Mouse (Mus musculus): ENCODE data around the gene Dop1b. TPM values are rescaled to one million over a fixed set of nuclear protein-coding genes. Genes with fewer than 3 reads are reported as not detected.
"Not testable (repeated sequence)": the region's sequence is repeated elsewhere in the genome, so short reads cannot be mapped to it uniquely, and the experiment has no call there.

The Dop1b gene
- polyA plus RNA-seq (2016; fragmentation: Nextera tagmentation; extraction: Ambion mirVana), result 8.4 and 9.1 TPM in 2 replicates

GRCm38 (mm10) chr16:93711411-93712188, at the start of gene Dop1b:
TSS of gene Dop1b (plus strand) at chr16:93711904.
- Histone ChIP-seq H3K27me3 (replicated peaks; ENCODE audit: low read depth, poor library complexity, severe bottlenecking) (peaks cover 45% of the 10 kb centered on the region), H3K36me3 (replicated peaks) (no peaks in the 10 kb centered on the region), H3K27ac (replicated peaks) (peak within 1 kb of the TSS; percentile 83), H3K9me3 (no peaks in the 10 kb centered on the region), H3K4me3 (peak within 1 kb of the TSS; percentile 82), H3K4me1 (peaks cover 23% of the 10 kb centered on the region)
- WGBS, result 1% methylated on average over 77 of the region's 77 CpGs
- DNase-seq (ENCODE audit: low spot score), result peak; percentile 100

- H3K9me3 ChIP-seq, result peaks cover 23% of the 10 kb centered on the region
- no peaks in the 10 kb centered on the region for H3K4me1 ChIP-seq
- no peak overlapping the region for H3K4me3 ChIP-seq
- no peaks in the 10 kb centered on the region for H3K27me3 ChIP-seq (replicated peaks; ENCODE audit: low read depth, poor library complexity, severe bottlenecking)
- no peak overlapping the region for H3K27ac ChIP-seq (replicated peaks)
- no peak for DNase-seq (ENCODE audit: low spot score)
- no peaks in the 10 kb centered on the region for H3K36me3 ChIP-seq (replicated peaks)
Measured at GRCm38 (mm10) chr16:93667976-93668375, 43.7 kb upstream of the Dop1b start.

DNA sequence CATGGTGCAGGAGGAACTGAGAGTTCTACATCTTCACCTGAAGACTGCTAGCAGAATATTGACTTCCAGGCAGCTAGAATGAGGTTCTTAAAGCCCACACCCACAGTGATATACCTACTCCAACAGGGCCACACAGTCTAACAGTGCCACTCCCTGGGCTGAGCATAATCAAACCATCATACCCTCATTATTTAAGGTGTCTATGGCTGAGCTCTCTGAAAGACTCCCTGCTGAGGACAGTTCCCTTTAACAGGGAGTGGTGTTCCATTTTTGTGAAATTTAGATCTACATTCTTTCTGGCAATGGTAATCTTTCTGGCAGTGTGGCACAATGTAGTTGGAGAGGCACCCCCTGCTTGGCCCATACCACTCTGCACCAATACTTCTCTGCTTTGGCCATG, 42.2 kb upstream of the Dop1b start:
- no peak for DNase-seq (ENCODE audit: low spot score)
- H3K27ac ChIP-seq (replicated peaks), result no peak overlapping the region
- H3K27me3 ChIP-seq (replicated peaks; ENCODE audit: low read depth, poor library complexity, severe bottlenecking), result no peaks in the 10 kb centered on the region
- peaks cover 17% of the 10 kb centered on the region for H3K9me3 ChIP-seq
- no peak overlapping the region for H3K4me3 ChIP-seq
- no peaks in the 10 kb centered on the region for H3K4me1 ChIP-seq
- H3K36me3 ChIP-seq (replicated peaks), result no peaks in the 10 kb centered on the region

- H3K4me1 ChIP-seq; DNase-seq (ENCODE audit: low spot score); H3K4me3 ChIP-seq; H3K27ac ChIP-seq (replicated peaks); H3K27me3 ChIP-seq (replicated peaks; ENCODE audit: low read depth, poor library complexity, severe bottlenecking); H3K36me3 ChIP-seq (replicated peaks): not testable (repeated sequence)
- peaks cover 17% of the 10 kb centered on the region for H3K9me3 ChIP-seq
- WGBS, result 43% methylated on average over 4 of the region's 4 CpGs
Measured at GRCm38 (mm10) chr16:93670466-93670865, 41.2 kb upstream of the Dop1b start.

DNA sequence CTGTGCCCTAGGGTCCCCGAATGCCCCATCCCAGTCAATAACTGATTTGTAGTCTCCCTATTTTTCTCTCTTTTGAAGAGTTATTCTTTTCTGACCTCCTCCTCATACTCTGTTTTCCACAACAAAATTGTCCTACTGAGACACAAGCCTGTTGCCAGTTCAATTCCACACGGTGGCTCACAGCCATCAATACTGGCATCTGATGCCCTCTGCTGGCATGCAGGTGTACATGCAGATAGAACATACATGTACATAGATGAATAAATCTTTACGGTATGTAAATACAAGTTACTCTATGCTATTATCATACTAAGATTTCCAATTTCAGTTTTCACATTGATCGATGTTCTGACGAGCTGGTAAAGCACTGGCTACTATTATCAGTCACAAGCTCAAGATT, 40.6 kb upstream of the Dop1b start:
- Histone ChIP-seq H3K4me1 (no peaks in the 10 kb centered on the region), H3K27me3 (replicated peaks; ENCODE audit: low read depth, poor library complexity, severe bottlenecking) (no peaks in the 10 kb centered on the region), H3K27ac (replicated peaks) (no peak overlapping the region), H3K9me3 (peaks cover 17% of the 10 kb centered on the region), H3K36me3 (replicated peaks) (no peaks in the 10 kb centered on the region), H3K4me3 (no peak overlapping the region)
- 88% methylated on average over 5 of the region's 5 CpGs for WGBS
- DNase-seq (ENCODE audit: low spot score), result no peak

GRCm38 (mm10) chr16:93676376-93676775, 35.3 kb upstream of the Dop1b start:
- no peak overlapping the region for H3K27ac ChIP-seq (replicated peaks)
- no peak for DNase-seq (ENCODE audit: low spot score)
- 83% methylated on average over 5 of the region's 5 CpGs for WGBS
- peaks cover 6% of the 10 kb centered on the region; the same call in 1 of the 2 replicates for H3K9me3 ChIP-seq
- no peaks in the 10 kb centered on the region for H3K36me3 ChIP-seq (replicated peaks)
- no peak overlapping the region for H3K4me3 ChIP-seq
- peaks cover 27% of the 10 kb centered on the region for H3K27me3 ChIP-seq (replicated peaks; ENCODE audit: low read depth, poor library complexity, severe bottlenecking)
- H3K4me1 ChIP-seq, result no peaks in the 10 kb centered on the region

- Histone ChIP-seq H3K36me3 (replicated peaks) (no peaks in the 10 kb centered on the region), H3K27me3 (replicated peaks; ENCODE audit: low read depth, poor library complexity, severe bottlenecking) (peaks cover 46% of the 10 kb centered on the region), H3K9me3 (peaks cover 6% of the 10 kb centered on the region; the same call in 1 of the 2 replicates), H3K4me1 (peaks cover 13% of the 10 kb centered on the region), H3K4me3 (no peak overlapping the region), H3K27ac (replicated peaks) (no peak overlapping the region)
- 83% methylated on average over 4 of the region's 4 CpGs for WGBS
- DNase-seq (ENCODE audit: low spot score), result no peak
Measured at GRCm38 (mm10) chr16:93678206-93678605, 33.5 kb upstream of the Dop1b start.

DNA sequence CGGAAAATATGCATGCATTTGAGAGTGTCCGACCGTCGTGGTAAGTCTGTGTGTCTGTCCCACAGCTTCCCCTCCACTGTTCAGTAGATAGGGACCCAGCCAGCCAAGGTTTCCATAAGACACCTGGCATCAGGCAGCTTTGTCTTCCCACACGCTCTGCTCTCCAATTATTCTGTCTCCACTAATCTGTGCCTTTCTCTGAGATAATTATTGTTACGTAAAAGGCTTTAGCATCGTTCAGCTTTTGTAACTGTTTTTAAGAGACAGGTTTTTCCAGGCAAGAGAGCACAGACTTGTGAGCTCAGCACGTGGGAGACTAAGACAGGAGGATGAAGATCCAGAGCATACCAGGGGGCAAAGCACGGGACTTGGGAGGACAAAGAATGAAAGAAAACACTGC, 32.5 kb upstream of the Dop1b start:
- peaks cover 6% of the 10 kb centered on the region; the same call in 1 of the 2 replicates for H3K9me3 ChIP-seq
- no peak for DNase-seq (ENCODE audit: low spot score)

DNA sequence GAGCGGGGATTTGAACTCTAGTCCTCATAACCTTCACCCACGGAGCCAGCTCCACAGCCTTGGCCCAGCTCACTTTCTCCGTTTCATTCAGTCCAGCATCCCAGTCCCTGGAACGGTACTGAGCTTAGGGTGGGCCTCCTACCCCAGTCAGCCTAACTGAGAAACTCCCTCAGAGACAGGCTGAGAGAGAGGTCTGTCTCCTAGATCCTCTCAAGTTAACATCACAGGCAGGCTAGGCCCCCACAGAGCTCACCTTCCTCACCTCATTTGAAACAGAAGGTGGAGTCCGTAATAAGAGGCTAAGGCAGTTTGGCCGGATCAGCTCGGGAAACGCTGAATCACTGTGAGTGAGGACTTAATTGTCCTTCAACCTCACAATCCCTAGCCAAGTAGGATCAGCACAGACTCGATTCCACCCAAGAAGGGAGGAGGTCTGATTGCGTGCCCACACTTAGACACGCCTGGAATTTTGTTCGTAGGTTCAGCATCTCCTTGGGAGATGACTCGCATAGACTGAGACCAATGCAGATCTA, 29.5 kb upstream of the Dop1b start:
- no peak for DNase-seq (ENCODE audit: low spot score)
- peaks cover 3% of the 10 kb centered on the region; the same call in 1 of the 2 replicates for H3K9me3 ChIP-seq
- peaks cover 24% of the 10 kb centered on the region for H3K4me1 ChIP-seq
- peaks cover 74% of the 10 kb centered on the region for H3K27me3 ChIP-seq (replicated peaks; ENCODE audit: low read depth, poor library complexity, severe bottlenecking)
- H3K36me3 ChIP-seq (replicated peaks), result no peaks in the 10 kb centered on the region
- 26% methylated on average over 13 of the region's 13 CpGs for WGBS
- H3K27ac ChIP-seq (replicated peaks), result no peak overlapping the region
- H3K4me3 ChIP-seq, result peak overlapping the region; percentile 61

More for the DNA sequence above, 32.5 kb upstream of the Dop1b start:
- 58% methylated on average over 9 of the region's 9 CpGs for WGBS
- no peak overlapping the region for H3K4me3 ChIP-seq
- peaks cover 55% of the 10 kb centered on the region for H3K27me3 ChIP-seq (replicated peaks; ENCODE audit: low read depth, poor library complexity, severe bottlenecking)
- no peaks in the 10 kb centered on the region for H3K36me3 ChIP-seq (replicated peaks)
- no peak overlapping the region for H3K27ac ChIP-seq (replicated peaks)
- peaks cover 22% of the 10 kb centered on the region for H3K4me1 ChIP-seq

DNA sequence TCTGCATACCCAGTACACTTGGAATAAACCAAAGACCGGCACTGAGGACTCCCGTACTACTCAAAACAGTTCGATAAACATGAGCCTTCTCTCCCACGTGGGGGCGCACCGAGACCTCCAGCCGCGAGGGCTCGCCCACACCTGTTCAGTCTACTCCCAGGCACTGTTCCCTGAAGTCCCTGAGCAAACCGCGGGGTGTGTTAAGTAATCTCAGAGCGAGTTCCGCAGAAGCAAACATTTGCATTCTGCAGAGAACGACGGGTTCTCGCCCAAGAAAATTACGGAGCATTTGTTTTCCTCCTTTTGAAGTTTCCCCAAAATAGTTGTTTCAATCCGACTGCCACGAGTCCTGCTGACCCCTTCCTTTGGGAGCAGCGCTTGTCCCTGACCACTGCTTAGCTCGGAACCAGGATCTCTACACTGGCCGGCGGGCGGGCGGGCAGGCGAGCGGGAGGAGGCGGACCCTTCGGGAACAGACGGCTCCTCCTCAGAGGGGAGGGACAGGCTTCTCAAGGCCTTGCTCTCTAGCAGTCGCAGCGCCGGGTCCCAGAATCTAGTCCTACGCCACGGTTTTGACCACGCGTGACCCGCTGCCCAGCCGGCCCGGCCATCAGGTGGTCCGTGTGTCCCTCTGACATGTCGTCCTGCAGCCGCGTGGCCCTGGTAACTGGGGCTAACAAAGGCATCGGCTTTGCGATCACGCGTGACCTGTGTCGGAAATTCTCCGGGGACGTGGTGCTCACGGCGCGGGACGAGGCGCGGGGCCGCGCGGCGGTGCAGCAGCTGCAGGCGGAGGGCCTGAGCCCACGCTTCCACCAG, 28.8 kb upstream of the Dop1b start, which contains the start of gene Cbr3:
Gene Cbr3 (plus strand): TSS at position 527 of the 819 bp plus-strand sequence.
- peaks cover 74% of the 10 kb centered on the region for H3K27me3 ChIP-seq (replicated peaks; ENCODE audit: low read depth, poor library complexity, severe bottlenecking)

GRCm38 (mm10) chr16:93683508-93684236, 28.0 kb upstream of the Dop1b start:
- Histone ChIP-seq H3K36me3 (replicated peaks) (no peaks in the 10 kb centered on the region), H3K4me3 (peak overlapping the region; percentile 61), H3K27ac (replicated peaks) (peak overlapping the region; percentile 35; the same call in 1 of the 2 replicates), H3K27me3 (replicated peaks; ENCODE audit: low read depth, poor library complexity, severe bottlenecking) (peaks cover 68% of the 10 kb centered on the region), H3K4me1 (peaks cover 24% of the 10 kb centered on the region), H3K9me3 (no peaks in the 10 kb centered on the region)
- peak; percentile 51 for DNase-seq (ENCODE audit: low spot score)
- WGBS, result under 1% methylated on average over 53 of the region's 53 CpGs

More for the DNA sequence above, 28.8 kb upstream of the Dop1b start, which contains the start of gene Cbr3:
- Histone ChIP-seq H3K27ac (replicated peaks) (peak within 1 kb of the TSS; percentile 35; the same call in 1 of the 2 replicates), H3K4me3 (peak within 1 kb of the TSS; percentile 61), H3K4me1 (peaks cover 24% of the 10 kb centered on the region), H3K36me3 (replicated peaks) (no peaks in the 10 kb centered on the region), H3K9me3 (no peaks in the 10 kb centered on the region)
- peak; percentile 79 for DNase-seq (ENCODE audit: low spot score)
- WGBS, result under 1% methylated on average over 63 of the region's 63 CpGs

DNA sequence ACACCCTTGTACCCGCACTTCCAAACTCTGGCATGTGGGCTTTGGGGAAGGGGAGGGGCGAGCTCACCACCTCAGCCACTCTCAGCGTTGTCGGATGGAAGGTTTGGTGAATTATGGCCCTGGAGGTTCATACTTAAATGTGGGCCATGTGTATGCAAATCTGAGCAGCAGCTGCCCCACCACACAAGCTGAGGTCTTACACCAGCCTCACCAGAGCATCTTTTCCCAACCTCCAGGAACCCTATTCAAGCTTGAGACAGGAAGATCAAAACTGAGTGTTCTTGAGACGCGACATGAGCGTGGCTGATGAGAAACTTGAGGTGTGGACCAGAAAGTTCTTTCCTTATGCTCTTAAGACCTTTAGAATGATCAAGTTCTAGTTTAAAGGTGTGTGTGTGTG, 27.3 kb upstream of the Dop1b start:
- 32% methylated on average over 7 of the region's 7 CpGs for WGBS
- peak; percentile 33 for DNase-seq (ENCODE audit: low spot score)
- Histone ChIP-seq H3K9me3 (no peaks in the 10 kb centered on the region), H3K4me1 (peaks cover 24% of the 10 kb centered on the region), H3K4me3 (0 out of 2 replicates have a peak overlapping the region, but pooled peaks have one; percentile 61), H3K27ac (replicated peaks) (no peak overlapping the region), H3K27me3 (replicated peaks; ENCODE audit: low read depth, poor library complexity, severe bottlenecking) (peaks cover 62% of the 10 kb centered on the region), H3K36me3 (replicated peaks) (no peaks in the 10 kb centered on the region)
